Mouse (Mus musculus) Patski (cell line): ENCODE results near the gene Adcy6. TPM values are rescaled to one million over a fixed set of nuclear protein-coding genes. Genes with fewer than 3 reads are reported as not detected.

Experiments
- ATAC-seq: fragments of 100-300 bp; one replicate; pipeline ENCODE4 v1.8.0; 2021
- CTCF ChIA-PET: fragments of 350-600 bp; sonication (Branson Sonifier 250); formaldehyde crosslinking; loops from one replicate; lab custom pipeline; 2022; ENCODE audit warnings: inconsistent platforms; lab: Charles Lee
- POLR2A ChIA-PET: fragments of 350-600 bp; sonication (Branson Sonifier 250); formaldehyde crosslinking; loops from one replicate; lab custom pipeline; 2022; ENCODE audit warnings: antibody characterized with exemption, inconsistent platforms; lab: Charles Lee
- DNase-seq: peaks from one replicate; pipeline ENCODE4 v3.0.0-alpha.2; 2011; ENCODE audit warnings: low read depth, low spot score
- H3K27me3 ChIP-seq: fragments of 371-371 bp; one replicate; pipeline ENCODE4 v1.5.1; 2021
- CTCF ChIP-seq: fragments of 100-300 bp; IDR thresholded peaks from one replicate; pipeline ENCODE4 v1.5.1; 2021
- in situ Hi-C: fragments of 300-500 bp; cut with MboI; formaldehyde crosslinking; loops from 3 replicates; pipeline ENCODE4 v1.11.1; 2018; ENCODE audit warnings: low pct_unique_long_range_greater_than_20kb, mixed read lengths
- polyA plus RNA-seq: library from polyadenylated mRNA; unstranded; gene quantifications from one replicate; pipeline ENCODE4 v1.2.3, GENCODE M21; 2021

The Adcy6 gene
- polyA plus RNA-seq, 1 experiment from 2014 or later = 114 TPM

DNA sequence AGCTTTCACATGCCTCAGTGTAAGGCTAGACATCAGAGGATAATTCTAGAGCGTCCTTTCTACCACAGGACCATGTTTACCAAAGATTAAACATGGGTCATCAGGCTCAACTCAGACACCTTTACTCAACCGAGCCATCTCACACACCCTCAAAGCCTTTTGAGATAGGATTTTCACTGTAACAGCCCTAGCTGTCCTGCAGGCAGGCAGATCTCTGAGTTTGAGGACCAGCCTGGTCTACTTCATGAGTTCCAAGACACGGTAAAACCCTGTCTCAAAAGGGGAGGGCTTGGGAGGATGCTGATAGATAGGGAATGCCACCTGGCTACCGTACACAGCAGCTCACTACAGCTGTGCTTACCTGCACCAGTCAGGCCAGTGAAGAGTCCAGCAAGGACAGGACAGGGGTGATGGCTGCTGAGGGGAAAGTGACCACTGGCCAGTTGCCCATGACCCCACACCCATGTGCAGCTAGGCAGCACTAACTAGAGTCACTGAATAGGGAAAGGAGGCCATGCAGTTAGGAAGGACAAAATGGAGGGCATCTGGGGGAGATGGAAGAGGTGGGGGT, 40.0 kb downstream of the Adcy6 start:
- ChIA-PET CTCF (interaction anchor here (1.4 kb wide), 1 partner anchor 41 kb away, joined by 3 read pairs; no protein-coding TSS in a partner anchor), POLR2A (interaction anchor here (0.7 kb wide), 1 partner anchor 656 kb away, joined by 4 read pairs; no protein-coding TSS in a partner anchor)
- no peak for DNase-seq
- in situ Hi-C loops = loop anchor here (5.0 kb wide), 1 partner anchor 227 kb away; no protein-coding TSS in a partner anchor
- H3K27me3 ChIP-seq = no peaks in the 10 kb centered on the region
- TF ChIP-seq CTCF = no peak
- ATAC-seq = no peak

DNA sequence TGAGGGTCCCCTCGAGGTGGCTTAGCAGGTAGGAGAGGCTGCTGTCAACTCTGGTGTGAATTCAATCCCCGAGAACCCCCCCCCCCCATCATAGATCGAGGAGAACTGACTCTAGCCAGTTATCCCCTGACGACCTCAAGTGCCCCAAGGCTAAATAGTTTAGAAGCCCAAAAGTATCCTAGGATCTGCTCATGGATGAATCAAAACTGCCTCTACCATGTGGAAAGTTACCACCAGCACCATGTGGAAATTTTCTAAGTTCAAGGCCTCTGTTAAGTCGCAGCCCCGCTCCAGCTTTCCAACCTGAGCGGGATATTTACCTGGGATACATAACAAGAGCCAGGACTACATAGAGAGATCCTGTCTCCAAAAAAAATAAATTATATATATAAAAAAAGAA, 40.7 kb downstream of the Adcy6 start:
- H3K27me3 ChIP-seq = no peaks in the 10 kb centered on the region
- CTCF ChIA-PET = interaction anchor here (1.9 kb wide), 1 partner anchor 11 kb away, joined by 7 read pairs; no protein-coding TSS in a partner anchor
- POLR2A ChIA-PET = interaction anchor here (1.1 kb wide), 1 partner anchor 37 kb away, joined by 4 read pairs; no protein-coding TSS in a partner anchor
- in situ Hi-C loops = no loop called here
- TF ChIP-seq CTCF = no peak
- ATAC-seq = no peak
- DNase-seq = no peak

DNA sequence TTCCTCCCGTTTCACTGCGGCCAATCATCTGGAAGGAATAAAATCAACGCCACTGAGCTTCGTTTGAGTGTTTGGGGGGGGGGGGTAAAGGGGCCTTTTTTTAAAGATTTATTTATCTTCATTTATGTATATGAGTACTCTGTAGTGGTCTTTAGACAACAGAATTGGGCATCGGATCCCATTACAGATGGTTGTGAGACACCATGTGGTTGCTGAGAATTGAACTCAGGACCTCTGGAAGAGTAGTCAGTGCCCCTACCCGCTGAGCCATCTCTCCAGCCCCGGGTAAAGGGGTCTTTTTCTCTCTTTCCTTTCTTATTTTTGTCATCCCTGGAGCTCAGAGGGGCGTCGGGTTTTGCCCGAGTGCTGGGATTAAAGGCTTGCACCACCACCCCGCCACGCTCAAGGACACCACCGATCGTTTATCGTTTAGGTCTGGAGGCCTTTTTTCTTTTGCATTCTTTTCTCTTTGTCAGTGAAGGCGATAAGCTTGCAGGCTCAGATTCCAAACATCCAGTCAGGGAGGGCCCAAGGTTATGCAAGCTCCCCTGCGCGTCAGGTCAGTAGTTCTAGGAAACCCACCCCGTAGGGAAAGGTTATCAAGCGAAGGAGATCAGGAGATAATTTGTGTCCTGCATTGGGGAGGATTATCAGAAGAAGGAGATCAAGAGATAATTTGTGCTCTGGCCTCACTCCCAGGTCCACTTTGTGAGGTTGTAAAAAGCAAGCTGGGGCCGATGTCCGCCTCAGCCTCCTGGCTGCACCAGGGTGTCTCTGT, 41.4 kb downstream of the Adcy6 start:
- ChIA-PET POLR2A (interaction anchor here (0.6 to 1.1 kb wide), 2 partner anchors 36 to 789 kb away, joined by 4 to 6 read pairs; no protein-coding TSS in a partner anchor), CTCF (interaction anchor here (0.7 to 1.9 kb wide), 2 partner anchors 12 to 50 kb away, joined by 4 to 7 read pairs; no protein-coding TSS in a partner anchor)
- no peaks in the 10 kb centered on the region for H3K27me3 ChIP-seq
- ATAC-seq (no peak), DNase-seq (no peak)
- TF ChIP-seq CTCF = no peak
- in situ Hi-C loops = no loop called here

GRCm38 (mm10) chr15:98567278-98568134, 42.4 kb downstream of the Adcy6 start:
- ATAC-seq (peak; percentile 84), DNase-seq (peak; percentile 94)
- no peaks in the 10 kb centered on the region for H3K27me3 ChIP-seq
- TF ChIP-seq CTCF = no peak
- CTCF ChIA-PET = interaction anchor here (0.7 to 1.9 kb wide), 2 partner anchors 13 to 49 kb away, joined by 4 to 7 read pairs; no protein-coding TSS in a partner anchor
- POLR2A ChIA-PET = interaction anchor here (0.6 to 0.8 kb wide), 2 partner anchors 12 to 788 kb away, joined by 3 to 6 read pairs; no protein-coding TSS in a partner anchor
- in situ Hi-C loops = no loop called here

GRCm38 (mm10) chr15:98566973-98567277, 43.0 kb downstream of the Adcy6 start:
- no peaks in the 10 kb centered on the region for H3K27me3 ChIP-seq
- POLR2A ChIA-PET = interaction anchor here (0.8 kb wide), 1 partner anchor 12 kb away, joined by 3 read pairs; no protein-coding TSS in a partner anchor
- ATAC-seq = no peak
- CTCF ChIA-PET = no interaction called here
- DNase-seq = no peak
- in situ Hi-C loops = no loop called here
- no peak for TF ChIP-seq CTCF

DNA sequence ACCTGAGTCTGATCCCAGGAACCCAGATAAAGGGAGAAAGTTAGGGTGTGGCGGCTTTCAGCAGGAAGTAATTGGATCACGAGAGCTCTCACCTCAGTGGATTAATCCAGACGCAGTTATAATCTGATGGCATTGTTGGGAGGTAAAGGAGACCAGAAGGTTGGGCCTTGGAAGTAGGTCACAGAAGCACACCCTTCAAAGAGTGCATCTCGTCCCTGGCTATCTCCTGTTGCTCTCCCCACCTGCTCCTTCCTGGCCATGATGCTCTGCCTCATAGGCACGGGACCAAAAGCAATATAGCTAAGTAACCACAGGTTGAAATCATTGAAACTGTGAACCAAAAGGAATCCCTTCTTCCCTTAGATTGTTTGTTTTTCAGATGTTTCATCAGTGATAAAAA, 52.7 kb downstream of the Adcy6 start:
- H3K27me3 ChIP-seq = no peaks in the 10 kb centered on the region
- CTCF ChIA-PET = no interaction called here
- no peak for TF ChIP-seq CTCF
- in situ Hi-C loops = no loop called here
- POLR2A ChIA-PET = no interaction called here
- ATAC-seq (no peak), DNase-seq (no peak)

- ChIA-PET POLR2A (interaction anchor here (1.0 kb wide), 1 partner anchor 9 kb away, joined by 3 read pairs; no protein-coding TSS in a partner anchor), CTCF (interaction anchor here (1.4 kb wide), 1 partner anchor 30 kb away, joined by 3 read pairs; no protein-coding TSS in a partner anchor)
- no peaks in the 10 kb centered on the region for H3K27me3 ChIP-seq
- no peak for DNase-seq
- in situ Hi-C loops = no loop called here
- no peak for TF ChIP-seq CTCF
- no peak for ATAC-seq
Measured at GRCm38 (mm10) chr15:98555881-98556280, 54.0 kb downstream of the Adcy6 start.

GRCm38 (mm10) chr15:98552758-98553157, 57.1 kb downstream of the Adcy6 start:
- POLR2A ChIA-PET = no interaction called here
- in situ Hi-C loops = no loop called here
- CTCF ChIA-PET = no interaction called here
- no peaks in the 10 kb centered on the region for H3K27me3 ChIP-seq
- no peak for DNase-seq
- ATAC-seq = no peak
- no peak for TF ChIP-seq CTCF

DNA sequence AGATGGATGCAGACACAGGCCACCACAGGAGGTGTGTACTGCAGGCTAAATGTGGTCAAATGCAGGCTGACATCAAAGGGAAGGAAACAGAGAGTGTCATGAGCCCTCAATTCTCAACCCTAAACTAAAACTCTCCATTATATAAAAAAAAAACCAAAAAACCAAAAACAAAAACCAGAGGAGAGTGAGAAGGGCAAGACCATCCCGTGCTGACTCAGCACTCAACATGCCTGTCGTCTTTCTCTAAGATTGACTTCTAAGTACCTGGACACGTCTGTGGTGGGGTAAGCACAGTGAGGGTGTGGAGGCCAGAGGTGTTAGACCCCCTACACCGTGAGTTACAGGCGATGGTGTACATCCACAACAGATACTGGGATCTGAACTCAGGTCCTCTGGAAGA, 63.0 kb downstream of the Adcy6 start:
- in situ Hi-C loops = no loop called here
- ChIA-PET POLR2A (no interaction called here), CTCF (no interaction called here)
- H3K27me3 ChIP-seq = no peaks in the 10 kb centered on the region
- ATAC-seq (no peak), DNase-seq (no peak)
- TF ChIP-seq CTCF = no peak

- ATAC-seq = no peak
- CTCF ChIA-PET = interaction anchor here (1.0 kb wide), 1 partner anchor 20 kb away, joined by 3 read pairs; no protein-coding TSS in a partner anchor
- H3K27me3 ChIP-seq = no peaks in the 10 kb centered on the region
- in situ Hi-C loops = no loop called here
- POLR2A ChIA-PET = no interaction called here
- no peak for TF ChIP-seq CTCF
- no peak for DNase-seq
Measured at GRCm38 (mm10) chr15:98545151-98545550, 64.7 kb downstream of the Adcy6 start.
